Mouse (Mus musculus) G1E (cell line): ENCODE results near the gene Copb1. TPM values are rescaled to one million over a fixed set of nuclear protein-coding genes. Genes with fewer than 3 reads are reported as not detected.

Experiments used
- ATAC-seq: 2 replicates; pipeline ENCODE4 v1.8.0; 2016; ENCODE audit warnings: mild to moderate bottlenecking; ENCODE audit not compliant: insufficient number of reproducible peaks, poor library complexity, low FRiP score, severe bottlenecking; ENCODE audit errors: extremely low read depth
- DNase-seq: peaks from one replicate; pipeline ENCODE4 v3.0.0; 2012; ENCODE audit warnings: low spot score
- H3K27me3 ChIP-seq: 2 replicates; pipeline ENCODE4 v1.6.1; 2012; ENCODE audit warnings: mild to moderate bottlenecking, low read length, inconsistent platforms; ENCODE audit not compliant: insufficient read depth
- H3K36me3 ChIP-seq: replicated peaks from 2 replicates; pipeline ENCODE3; 2012; ENCODE audit warnings: mild to moderate bottlenecking, inconsistent platforms
- H3K4me1 ChIP-seq: 2 replicates; pipeline ENCODE4 v1.6.1; 2012; ENCODE audit warnings: low read depth, low read length, inconsistent platforms, mixed read lengths; ENCODE audit not compliant: insufficient read depth
- H3K4me3 ChIP-seq: 2 replicates; pipeline ENCODE4 v1.5.1; 2012; ENCODE audit warnings: low read depth, mild to moderate bottlenecking, inconsistent platforms, low read length, moderate library complexity, mixed read lengths
- H3K9me3 ChIP-seq: replicated peaks from 2 replicates; pipeline ENCODE4 v1.6.1; 2012; ENCODE audit warnings: inconsistent platforms
- CTCF ChIP-seq: IDR thresholded peaks from 2 replicates; pipeline ENCODE4 v1.5.1; 2012; ENCODE audit warnings: low read depth, low read length, inconsistent platforms, mixed read lengths
- GATA1 ChIP-seq: IDR thresholded peaks from 2 replicates; pipeline ENCODE4 v1.6.1; 2012; ENCODE audit warnings: borderline replicate concordance, low read length, inconsistent platforms, mixed read lengths
- GATA2 ChIP-seq: IDR thresholded peaks from 2 replicates; pipeline ENCODE4 v1.6.1; 2012; ENCODE audit warnings: low read depth, low read length, inconsistent platforms, borderline replicate concordance
- POLR2AphosphoS5 ChIP-seq: IDR thresholded peaks from 2 replicates; pipeline ENCODE4 v1.6.1; 2012; ENCODE audit warnings: low read depth, low read length, inconsistent platforms; ENCODE audit not compliant: insufficient replicate concordance
- TAL1 ChIP-seq: conservative IDR thresholded peaks from 2 replicates; pipeline ENCODE4 v1.6.1; 2012; ENCODE audit warnings: low read depth, low read length, inconsistent platforms, mixed read lengths
- polyA plus RNA-seq: library from polyadenylated mRNA; stranded (reverse); fragments of >175 nt; gene quantifications from 2 replicates; pipeline ENCODE4 v1.2.3, GENCODE M21; 2012
- total RNA-seq, 2 experiments: library from RNA; stranded (forward) in 1 of 2; stranded (reverse) in 1 of 2; fragments of 200-1000 nt in 1 of 2; fragments of >200 nt in 1 of 2; fragmentation: Nextera tagmentation in 1 of 2; gene quantifications; 2 replicates each; pipeline ENCODE4 v1.2.3; 2014 to 2017

Gene Copb1
- total and polyA plus RNA-seq, 3 experiments: 28.5 to 156 (median 99.9) TPM

DNA sequence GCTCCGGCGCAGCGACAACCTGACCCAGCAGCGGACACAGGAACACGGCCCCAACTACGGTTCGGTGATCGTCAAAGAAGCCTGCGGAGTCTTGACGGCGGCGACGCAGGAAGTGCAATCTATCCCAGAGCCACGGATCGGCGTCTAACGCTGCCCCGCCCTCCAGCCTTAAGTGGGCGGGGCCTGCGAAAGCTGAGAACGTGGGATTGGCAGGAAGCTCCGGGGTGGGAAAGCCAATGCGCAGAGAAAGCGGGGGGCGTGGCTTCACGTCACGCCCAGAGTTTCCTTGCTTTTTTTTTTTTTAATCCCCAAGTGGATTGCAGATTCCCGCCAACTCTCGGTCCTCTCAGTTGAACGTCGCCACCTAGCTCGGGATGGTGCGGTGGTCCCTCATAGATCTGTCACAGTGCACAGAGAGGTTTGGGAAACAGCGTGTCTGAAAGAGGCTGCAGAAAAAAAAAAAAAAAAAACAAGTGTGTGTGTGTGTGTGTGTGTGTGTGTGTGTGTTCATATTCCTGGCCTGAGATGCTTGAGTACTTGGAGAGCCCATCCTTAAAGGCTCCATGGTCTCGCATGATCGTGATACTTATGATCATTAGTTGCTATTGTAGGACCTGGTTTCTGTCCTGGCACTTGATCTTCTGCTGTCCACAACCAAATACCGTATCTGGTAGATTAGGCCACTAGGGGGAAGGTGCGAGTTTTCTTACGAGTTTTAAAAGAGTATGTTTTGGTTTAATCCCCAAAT, 21.7 kb upstream of the Copb1 start, which contains the start of gene Psma1:
Psma1 (minus strand) TSS at position 114 of the 748 bp plus-strand sequence.
- Histone ChIP-seq H3K36me3 (peaks cover 35% of the 10 kb centered on the region), H3K4me3 (peak within 1 kb of the TSS; percentile 98), H3K4me1 (peaks cover 21% of the 10 kb centered on the region), H3K9me3 (no peaks in the 10 kb centered on the region), H3K27me3 (no peaks in the 10 kb centered on the region)
- TF ChIP-seq GATA2 (no peak), TAL1 (no peak), CTCF (no peak), GATA1 (no peak), POLR2AphosphoS5 (no peak)
- peak; percentile 78 for DNase-seq
- ATAC-seq: peak; percentile 91

DNA sequence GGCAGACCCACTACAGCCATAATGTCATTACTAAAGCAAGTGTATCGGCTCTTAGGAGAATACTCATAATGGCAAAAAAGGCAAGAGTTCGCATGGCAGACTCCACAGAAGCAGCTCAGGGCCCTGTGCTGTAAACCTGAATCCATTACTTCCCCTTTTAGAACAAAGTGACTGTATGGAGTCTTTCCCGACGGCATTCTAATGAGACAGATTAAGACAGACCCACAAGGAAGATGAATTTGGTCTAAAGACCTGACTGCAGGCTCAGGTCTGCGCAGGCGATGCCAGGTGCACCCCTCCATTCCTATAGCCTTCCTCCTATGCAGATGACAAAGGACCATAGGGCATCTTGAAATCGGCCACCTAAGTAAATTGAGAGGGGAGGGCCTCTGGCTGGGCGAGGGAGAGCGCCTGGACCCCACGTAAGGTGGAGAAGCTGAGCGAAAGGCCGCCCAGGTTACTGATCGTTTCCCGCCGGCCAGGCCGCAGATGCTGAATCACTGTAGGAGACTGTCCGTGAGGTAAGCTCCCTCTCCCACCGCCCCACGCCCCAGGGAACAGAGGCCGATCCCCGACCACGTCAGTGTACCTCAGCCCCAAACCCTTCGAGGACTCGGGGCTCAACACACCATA, 21.0 kb upstream of the Copb1 start:
- TF ChIP-seq POLR2AphosphoS5: no peak
- TF ChIP-seq CTCF: no peak
- no peak for TF ChIP-seq TAL1
- TF ChIP-seq GATA1: no peak
- TF ChIP-seq GATA2: no peak
- no peak for DNase-seq
- no peak; the same call in 1 of the 2 replicates for ATAC-seq

DNA sequence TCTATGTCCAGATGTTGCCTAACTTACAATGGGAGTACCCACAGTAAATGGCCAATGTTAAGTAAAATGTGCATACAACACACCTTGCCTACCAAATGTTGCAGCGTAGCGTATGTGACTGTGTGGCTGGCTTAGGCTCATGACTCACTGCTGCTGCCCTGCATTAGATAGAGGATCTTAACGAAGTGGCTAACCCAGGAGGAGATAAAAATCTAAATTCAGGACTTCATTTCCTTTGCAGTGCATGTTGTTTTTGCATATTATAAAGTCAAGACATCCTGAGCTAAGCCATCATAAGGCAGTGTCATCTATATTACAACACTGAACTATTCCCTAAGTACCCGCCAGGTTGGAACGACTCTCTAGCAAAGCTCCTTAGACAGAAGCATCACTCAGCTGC, 13.9 kb upstream of the Copb1 start:
- TF ChIP-seq GATA2 (no peak), POLR2AphosphoS5 (no peak)
- H3K36me3 ChIP-seq: peaks cover 93% of the 10 kb centered on the region
- peaks cover 4% of the 10 kb centered on the region for H3K9me3 ChIP-seq
- H3K4me3 ChIP-seq: no peak overlapping the region
- DNase-seq (no peak), ATAC-seq (peak; percentile 22; the same call in 1 of the 2 replicates)
- H3K4me1 ChIP-seq: peaks cover 11% of the 10 kb centered on the region
- no peaks in the 10 kb centered on the region for H3K27me3 ChIP-seq

More for the DNA sequence above, 21.0 kb upstream of the Copb1 start:
- peak overlapping the region; percentile 98 for H3K4me3 ChIP-seq
- H3K9me3 ChIP-seq: no peaks in the 10 kb centered on the region
- H3K27me3 ChIP-seq: no peaks in the 10 kb centered on the region
- peaks cover 20% of the 10 kb centered on the region for H3K4me1 ChIP-seq
- H3K36me3 ChIP-seq: peaks cover 40% of the 10 kb centered on the region

DNA sequence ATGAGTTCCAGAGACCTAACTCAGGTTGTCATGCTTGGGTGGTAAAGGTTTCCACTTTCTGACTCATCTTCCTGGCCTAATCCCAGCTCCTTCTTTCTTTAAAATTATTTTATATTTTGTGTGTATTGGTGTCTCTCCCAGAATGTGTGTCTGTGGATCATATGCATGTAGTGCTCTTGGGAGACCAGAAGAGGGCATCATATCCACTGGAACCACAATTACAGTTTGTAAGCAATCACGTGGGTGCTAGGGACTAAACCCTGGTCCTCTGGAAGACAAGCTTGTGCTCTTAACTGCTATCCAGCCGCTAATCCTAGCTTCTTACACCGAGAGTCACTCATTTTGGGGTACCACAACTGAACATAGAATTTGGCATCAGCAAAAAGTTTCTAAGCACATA, 2.8 kb downstream of the Copb1 start:
- ATAC-seq (no peak), DNase-seq (no peak)
- no peak for TF ChIP-seq CTCF
- TF ChIP-seq GATA1: no peak
- no peak for TF ChIP-seq POLR2AphosphoS5
- TF ChIP-seq GATA2: no peak
- no peak for TF ChIP-seq TAL1
- Histone ChIP-seq H3K4me1 (peaks cover 17% of the 10 kb centered on the region), H3K27me3 (no peaks in the 10 kb centered on the region), H3K36me3 (peaks cover 46% of the 10 kb centered on the region), H3K4me3 (no peak overlapping the region), H3K9me3 (peaks cover 7% of the 10 kb centered on the region)

DNA sequence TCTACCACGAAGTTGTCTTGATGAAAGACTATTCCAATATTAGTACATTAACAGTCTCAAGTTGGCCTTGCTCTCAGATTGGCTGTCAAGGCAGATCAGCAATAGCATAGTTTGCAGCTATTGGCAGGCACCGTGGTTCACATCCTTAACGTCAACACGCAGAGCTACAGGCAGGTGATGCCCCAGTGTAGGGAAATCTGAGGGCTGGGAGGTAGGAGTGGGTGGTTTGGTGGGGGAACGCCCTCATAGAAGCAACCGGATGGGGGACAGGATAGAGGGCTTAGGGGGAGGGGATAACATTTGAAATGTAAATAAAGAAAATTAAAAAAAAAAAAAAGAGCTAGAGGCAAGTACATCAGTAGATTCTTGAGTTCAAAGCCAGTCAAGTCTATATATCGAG, 20.5 kb downstream of the Copb1 start:
- H3K36me3 ChIP-seq: peaks cover 85% of the 10 kb centered on the region
- no peak for ATAC-seq
- H3K27me3 ChIP-seq: no peaks in the 10 kb centered on the region
- H3K4me1 ChIP-seq: no peaks in the 10 kb centered on the region
- TF ChIP-seq POLR2AphosphoS5: no peak
- TF ChIP-seq GATA1: no peak
- TF ChIP-seq GATA2: no peak
- TF ChIP-seq TAL1: no peak
- TF ChIP-seq CTCF: no peak
- no peak for DNase-seq
- H3K9me3 ChIP-seq: no peaks in the 10 kb centered on the region
- H3K4me3 ChIP-seq: no peak overlapping the region

DNA sequence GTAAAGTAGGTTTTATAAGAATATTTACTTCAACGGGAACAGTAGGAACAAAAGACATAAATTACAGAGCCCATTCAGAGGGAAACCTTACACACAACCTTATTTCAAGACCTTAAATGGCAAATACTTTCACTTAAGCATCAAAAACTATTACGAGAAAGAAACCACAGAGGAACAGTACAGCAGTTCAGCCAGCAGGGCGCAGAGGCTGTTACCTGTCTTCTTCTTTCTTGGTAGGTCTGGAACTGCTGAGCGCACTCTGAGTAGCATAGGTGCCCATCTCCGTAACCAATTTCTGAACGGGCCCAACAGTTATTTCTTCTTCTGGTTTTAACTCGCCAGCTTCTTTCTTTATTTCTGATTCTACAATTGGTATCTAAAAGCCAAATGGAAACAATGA, 21.5 kb downstream of the Copb1 start:
- Histone ChIP-seq H3K36me3 (peaks cover 83% of the 10 kb centered on the region), H3K4me1 (peaks cover 2% of the 10 kb centered on the region; the same call in 1 of the 2 replicates), H3K9me3 (no peaks in the 10 kb centered on the region), H3K4me3 (no peak overlapping the region), H3K27me3 (no peaks in the 10 kb centered on the region)
- no peak for DNase-seq
- TF ChIP-seq GATA1 (no peak), CTCF (no peak), GATA2 (no peak), POLR2AphosphoS5 (no peak), TAL1 (no peak)
- ATAC-seq: no peak

DNA sequence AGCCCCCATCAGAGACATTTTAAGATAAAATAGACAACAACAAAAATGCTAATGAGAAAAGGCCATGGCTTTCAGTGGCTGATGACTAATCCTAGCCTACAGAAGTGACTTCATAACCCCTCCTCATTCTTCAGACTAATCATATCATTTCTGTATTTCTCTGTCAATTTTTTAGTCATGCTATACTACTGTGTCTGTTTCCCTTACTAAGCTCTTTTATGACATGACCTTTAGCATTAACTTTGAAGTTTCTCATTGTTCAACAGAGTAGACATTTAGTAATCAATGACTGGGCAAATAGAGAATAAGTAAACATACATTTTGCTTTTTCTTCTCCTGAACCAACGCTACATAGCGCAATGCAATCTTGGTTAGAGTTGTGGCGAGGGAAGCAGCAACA, 22.7 kb downstream of the Copb1 start:
- Histone ChIP-seq H3K27me3 (no peaks in the 10 kb centered on the region), H3K4me1 (peaks cover 2% of the 10 kb centered on the region; the same call in 1 of the 2 replicates), H3K4me3 (no peak overlapping the region), H3K9me3 (no peaks in the 10 kb centered on the region), H3K36me3 (peaks cover 81% of the 10 kb centered on the region)
- no peak for TF ChIP-seq GATA2
- ATAC-seq (no peak), DNase-seq (no peak)
